Mouse (Mus musculus): ENCODE measurements around the gene Mis12.

DNA sequence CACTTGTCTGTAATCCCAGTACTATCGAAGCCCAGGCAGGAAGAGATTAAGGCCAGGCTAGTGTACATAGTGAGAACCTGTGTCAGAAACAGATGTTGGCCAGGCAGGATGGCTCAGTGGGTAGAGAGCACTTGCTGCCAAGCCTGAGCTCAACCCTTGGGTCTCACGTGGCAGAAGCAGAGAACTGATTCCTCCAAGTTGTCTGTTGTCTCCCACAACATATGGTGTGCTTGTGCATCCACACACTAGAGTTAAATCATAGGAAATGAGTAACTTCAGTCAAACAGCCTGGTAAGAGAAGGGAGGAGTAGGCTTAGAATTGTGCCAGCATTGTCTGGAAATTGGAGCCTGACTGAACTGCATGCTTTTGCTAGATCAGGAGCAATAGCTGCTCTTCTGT, 44.2 kb upstream of the Mis12 start:
- TF ChIP-seq CTCF (IDR thresholded peaks at IDR 0.05; ENCODE audit: low read depth, low read length) (no peak), TAL1 (conservative IDR thresholded peaks at IDR 0.05; ENCODE audit: low read depth, low read length) (no peak), GATA1 (IDR thresholded peaks at IDR 0.05; ENCODE audit: borderline replicate concordance, low read length) (no peak)

Measured in G1E (cell line).